Mouse (Mus musculus) MEL (cell line): ENCODE data around the gene Slc2a4. TPM values are rescaled to one million over a fixed set of nuclear protein-coding genes. Genes with fewer than 3 reads are reported as not detected.

Experiments used
- DNase-seq: peaks from one replicate; pipeline ENCODE4 v3.0.0; 2011; ENCODE audit warnings: low read depth, low spot score
- H3K27ac ChIP-seq: 2 replicates; pipeline ENCODE4 v1.5.1; 2012; ENCODE audit warnings: low read depth, mild to moderate bottlenecking, control low read depth, low read length, moderate library complexity; ENCODE audit not compliant: control insufficient read depth
- H3K27me3 ChIP-seq, 2 experiments: fragments of 150-350 bp in 1 of 2; sonication (generic) in 1 of 2; 2 replicates each; pipeline ENCODE4 v1.6.1; 2012; ENCODE audit warnings: low read length in 2 of 2, mild to moderate bottlenecking in 2 of 2, improper control_type of control experiment in 1 of 2, moderate library complexity in 1 of 2; ENCODE audit not compliant: insufficient read depth in 2 of 2, control insufficient read depth in 1 of 2
- H3K36me3 ChIP-seq, 2 experiments: 2 replicates each; pipeline ENCODE4 v1.6.1; 2012 to 2014; ENCODE audit warnings: low read length in 2 of 2, improper control_type of control experiment in 1 of 2, inconsistent platforms in 1 of 2, mild to moderate bottlenecking in 1 of 2; ENCODE audit not compliant: insufficient read depth in 2 of 2, control insufficient read depth in 1 of 2
- H3K4me1 ChIP-seq, 2 experiments: fragments of 150-350 bp in 1 of 2; sonication (generic) in 1 of 2; 2 replicates each; pipeline ENCODE4 v1.6.1; 2012; ENCODE audit warnings: low read length in 2 of 2, improper control_type of control experiment in 1 of 2, mild to moderate bottlenecking in 1 of 2; ENCODE audit not compliant: insufficient read depth in 2 of 2, control insufficient read depth in 1 of 2
- H3K4me3 ChIP-seq, 2 experiments: fragments of 150-350 bp in 1 of 2; sonication (generic) in 1 of 2; 2 replicates each; pipeline ENCODE4 v1.5.1; 2012; ENCODE audit warnings: low read depth in 2 of 2, low read length in 2 of 2, mild to moderate bottlenecking in 2 of 2, moderate library complexity in 2 of 2, control low read depth in 1 of 2, improper control_type of control experiment in 1 of 2; ENCODE audit not compliant: control insufficient read depth in 1 of 2, insufficient read depth in 1 of 2
- H3K79me2 ChIP-seq: 2 replicates; pipeline ENCODE4 v1.6.1; 2012; ENCODE audit warnings: mild to moderate bottlenecking, low read length, moderate library complexity; ENCODE audit not compliant: control insufficient read depth, poor library complexity, insufficient read depth
- H3K9ac ChIP-seq: 2 replicates; pipeline ENCODE4 v1.6.1; 2012; ENCODE audit warnings: low read depth, mild to moderate bottlenecking, control low read depth, low read length, moderate library complexity; ENCODE audit not compliant: control insufficient read depth, poor library complexity, severe bottlenecking
- H3K9me3 ChIP-seq: fragments of 150-350 bp; sonication (generic); replicated peaks from 2 replicates; pipeline ENCODE4 v1.6.1; 2012; ENCODE audit warnings: mild to moderate bottlenecking, low read length, improper control_type of control experiment, moderate library complexity; ENCODE audit not compliant: insufficient read depth
- CHD1 ChIP-seq: IDR thresholded peaks from 2 replicates; pipeline ENCODE4 v1.6.1; 2012; ENCODE audit warnings: low read depth, mild to moderate bottlenecking, inconsistent platforms, low read length, improper control_type of control experiment
- CHD2 ChIP-seq: IDR thresholded peaks from 2 replicates; pipeline ENCODE4 v1.6.1; 2011; ENCODE audit warnings: low read length, improper control_type of control experiment
- CTCF ChIP-seq, 3 experiments: IDR thresholded peaks in 2 of 3; conservative IDR thresholded peaks in 1 of 3; 2 replicates each; pipeline ENCODE4 v1.5.1; 2011 to 2012; ENCODE audit warnings: low read length in 3 of 3, low read depth in 2 of 3, mild to moderate bottlenecking in 2 of 3, improper control_type of control experiment in 1 of 3, inconsistent platforms in 1 of 3, mixed read lengths in 1 of 3, moderate library complexity in 1 of 3; ENCODE audit not compliant: control insufficient read depth in 1 of 3, insufficient read depth in 1 of 3, poor library complexity in 1 of 3, severe bottlenecking in 1 of 3
- E2F4 ChIP-seq: IDR thresholded peaks from 2 replicates; pipeline ENCODE4 v1.6.1; 2011; ENCODE audit warnings: low read depth, low read length, improper control_type of control experiment, borderline replicate concordance
- ETS1 ChIP-seq: IDR thresholded peaks from 2 replicates; pipeline ENCODE4 v1.6.1; 2012; ENCODE audit warnings: low read depth, mild to moderate bottlenecking, inconsistent platforms, low read length, improper control_type of control experiment, moderate library complexity
- GATA1 ChIP-seq: IDR thresholded peaks from 2 replicates; pipeline ENCODE4 v1.6.1; 2011; ENCODE audit warnings: low read depth, low read length, improper control_type of control experiment
- HCFC1 ChIP-seq: IDR thresholded peaks from 2 replicates; pipeline ENCODE4 v1.6.1; 2012; ENCODE audit warnings: low read depth, mild to moderate bottlenecking, inconsistent platforms, low read length, improper control_type of control experiment, moderate library complexity
- JUND ChIP-seq: IDR thresholded peaks from 2 replicates; pipeline ENCODE4 v1.6.1; 2011; ENCODE audit warnings: low read depth, mild to moderate bottlenecking, improper control_type of control experiment, low read length
- KAT2A ChIP-seq: conservative IDR thresholded peaks from 2 replicates; pipeline ENCODE4 v1.6.1; 2012; ENCODE audit warnings: low read depth, low read length, improper control_type of control experiment, inconsistent platforms
- MAX ChIP-seq: IDR thresholded peaks from 2 replicates; pipeline ENCODE4 v1.6.1; 2011; ENCODE audit warnings: low read length, improper control_type of control experiment
- MAZ ChIP-seq: IDR thresholded peaks from 2 replicates; pipeline ENCODE4 v1.6.1; 2012; ENCODE audit warnings: low read depth, mild to moderate bottlenecking, inconsistent platforms, low read length, improper control_type of control experiment
- MYB ChIP-seq: IDR thresholded peaks from 2 replicates; pipeline ENCODE4 v1.6.1; 2011; ENCODE audit warnings: mild to moderate bottlenecking, low read depth, low read length, improper control_type of control experiment
- MYC ChIP-seq: IDR thresholded peaks from 2 replicates; pipeline ENCODE4 v1.6.1; 2011; ENCODE audit warnings: low read depth, mild to moderate bottlenecking, low read length, improper control_type of control experiment, moderate library complexity
- NELFE ChIP-seq: IDR thresholded peaks from 2 replicates; pipeline ENCODE4 v1.6.1; 2011; ENCODE audit warnings: low read depth, low read length, improper control_type of control experiment
- NRF1 ChIP-seq: IDR thresholded peaks from 2 replicates; pipeline ENCODE4 v1.6.1; 2014; ENCODE audit warnings: low read depth, mild to moderate bottlenecking, inconsistent platforms, low read length, improper control_type of control experiment, moderate library complexity; ENCODE audit not compliant: poor library complexity, insufficient read depth, severe bottlenecking
- POLR2AphosphoS5 ChIP-seq: IDR thresholded peaks from 2 replicates; pipeline ENCODE4 v1.6.1; 2012; ENCODE audit warnings: low read depth, borderline replicate concordance, mild to moderate bottlenecking, inconsistent platforms, low read length, moderate library complexity, mixed read lengths
- RAD21 ChIP-seq: IDR thresholded peaks from 2 replicates; pipeline ENCODE4 v1.6.1; 2011; ENCODE audit warnings: mild to moderate bottlenecking, low read depth, low read length, improper control_type of control experiment
- RCOR1 ChIP-seq: IDR thresholded peaks from 2 replicates; pipeline ENCODE4 v1.6.1; 2012; ENCODE audit warnings: low read depth, mild to moderate bottlenecking, inconsistent platforms, low read length, improper control_type of control experiment
- SMC3 ChIP-seq: IDR thresholded peaks from 2 replicates; pipeline ENCODE4 v1.6.1; 2011; ENCODE audit warnings: low read depth, low read length, improper control_type of control experiment
- TAL1 ChIP-seq: IDR thresholded peaks from 2 replicates; pipeline ENCODE4 v1.6.1; 2012; ENCODE audit warnings: mild to moderate bottlenecking, inconsistent platforms, low read length, moderate library complexity, mixed read lengths
- TBP ChIP-seq: IDR thresholded peaks from 2 replicates; pipeline ENCODE4 v1.8.0; 2011; ENCODE audit warnings: low read depth, low read length, improper control_type of control experiment
- TCF12 ChIP-seq: IDR thresholded peaks from 2 replicates; pipeline ENCODE4 v1.6.1; 2014; ENCODE audit warnings: low read depth, mild to moderate bottlenecking, inconsistent platforms, low read length, improper control_type of control experiment, moderate library complexity
- USF1 ChIP-seq: IDR thresholded peaks from 2 replicates; pipeline ENCODE4 v1.6.1; 2014; ENCODE audit warnings: low read depth, mild to moderate bottlenecking, inconsistent platforms, low read length, improper control_type of control experiment, moderate library complexity
- USF2 ChIP-seq, 2 experiments: IDR thresholded peaks; 2 replicates each; pipeline ENCODE4 v1.6.1; 2011 to 2012; ENCODE audit warnings: improper control_type of control experiment in 2 of 2, low read length in 2 of 2, borderline replicate concordance in 1 of 2, inconsistent platforms in 1 of 2, low read depth in 1 of 2, mild to moderate bottlenecking in 1 of 2; ENCODE audit not compliant: insufficient read depth in 1 of 2
- ZMIZ1 ChIP-seq: IDR thresholded peaks from 2 replicates; pipeline ENCODE4 v1.6.1; 2012; ENCODE audit warnings: low read depth, mild to moderate bottlenecking, inconsistent platforms, low read length, improper control_type of control experiment, moderate library complexity
- polyA plus RNA-seq, 2 experiments: library from polyadenylated mRNA; stranded (reverse) in 1 of 2; unstranded in 1 of 2; fragments of >175 nt in 1 of 2; fragments of >200 nt in 1 of 2; gene quantifications; 2 replicates each; pipeline versions ENCODE4 v1.2.1 to v1.2.4; 2012; ENCODE audit warnings: low replicate concordance in 2 of 2, low read depth in 1 of 2; ENCODE audit not compliant: insufficient read length in 2 of 2, insufficient read depth in 1 of 2, missing spikeins in 1 of 2
- total RNA-seq: library from RNA; depleted of rRNA; stranded (reverse); fragments of 300-350 nt; gene quantifications from 2 replicates; pipeline ENCODE4 v1.2.3, GENCODE M21; 2012

Slc2a4 gene
- total and polyA plus RNA-seq, 3 experiments = 0.12 to 0.19 TPM; not detected in 1

- Histone ChIP-seq H3K27ac (no peak overlapping the region), H3K27me3 (no peaks in the 10 kb centered on the region), H3K79me2 (no peaks in the 10 kb centered on the region), H3K9ac (no peak overlapping the region), H3K36me3 (no peaks in the 10 kb centered on the region; a peak in 1 of 4 replicates), H3K4me3 (no peak overlapping the region), H3K4me1 (peaks cover 6 to 18% of the 10 kb centered on the region in 2 experiments), H3K9me3 (no peaks in the 10 kb centered on the region)
- TF ChIP-seq KAT2A (no peak), CTCF (IDR thresholded peaks at IDR 0.05 in 2 of 3, conservative IDR thresholded peaks at IDR 0.05 in 1 of 3; ENCODE audit: control insufficient read depth in 1 of 3, insufficient read depth in 1 of 3, low read depth in 2 of 3, low read length in 3 of 3, poor library complexity in 1 of 3, severe bottlenecking in 1 of 3) (peak; percentile 12 to 47 (median 33); a peak in 5 of 6 replicates), ETS1 (no peak), USF2 (IDR thresholded peaks at IDR 0.05; ENCODE audit: borderline replicate concordance in 1 of 2, insufficient read depth in 1 of 2, low read depth in 1 of 2, low read length in 2 of 2) (no peak), MAZ (no peak), GATA1 (no peak), TBP (no peak), CHD2 (no peak), RAD21 (peak; percentile 39), HCFC1 (no peak), TAL1 (no peak), NRF1 (no peak), E2F4 (no peak), ZMIZ1 (no peak), SMC3 (peak; percentile 41; the same call in 1 of the 2 replicates), MYC (no peak), JUND (no peak), TCF12 (no peak), USF1 (no peak), POLR2AphosphoS5 (no peak), RCOR1 (no peak), NELFE (no peak), MAX (no peak), MYB (no peak), CHD1 (no peak)
- DNase-seq = no peak
Observed at GRCm38 (mm10) chr11:69952274-69952673, 4.3 kb upstream of the Slc2a4 start.
